Mouse (Mus musculus): Measurements from ENCODE around the gene Atp8a2. TPM values are rescaled to one million over a fixed set of nuclear protein-coding genes. Genes with fewer than 3 reads are reported as not detected.

Gene Atp8a2
- total RNA-seq, 1 experiment, result 0.62 TPM

DNA sequence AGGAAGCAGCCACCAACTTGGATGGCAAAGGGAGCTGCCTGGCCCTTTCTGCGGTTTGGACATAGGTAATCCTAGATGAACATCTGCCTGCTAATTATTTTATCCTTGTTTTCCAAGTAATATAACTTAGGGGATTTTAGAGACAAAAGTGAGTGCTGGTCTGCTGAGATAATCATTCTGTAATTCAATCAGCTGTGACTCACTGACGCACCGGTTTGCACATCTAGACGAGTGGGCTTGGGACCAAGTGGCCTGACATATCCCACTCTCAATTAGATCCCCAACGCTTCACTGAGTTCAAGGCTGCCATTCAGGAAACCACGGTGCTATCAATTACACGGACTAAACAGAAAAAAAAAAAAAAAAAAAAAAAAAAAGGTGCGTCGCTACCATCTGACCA is 236.0 kb downstream of the Atp8a2 start:
- Histone ChIP-seq H3K27ac (ENCODE audit: insufficient read depth, low read depth, low read length, poor library complexity, severe bottlenecking) (no peak overlapping the region), H3K4me3 (ENCODE audit: insufficient read depth in 1 of 2, low read depth in 1 of 2, low read length in 2 of 2, poor library complexity in 1 of 2, severe bottlenecking in 1 of 2) (no peak overlapping the region), H3K36me3 (ENCODE audit: control insufficient read depth, insufficient read depth, low read length, poor library complexity, severe bottlenecking) (no peaks in the 10 kb centered on the region), H3K9ac (ENCODE audit: insufficient read depth, low read depth, low read length, poor library complexity, severe bottlenecking) (no peak overlapping the region), H3K9me3 (ENCODE audit: control insufficient read depth, insufficient read depth, low read depth, low read length) (no peaks in the 10 kb centered on the region), H3K4me1 (ENCODE audit: control insufficient read depth in 2 of 2, insufficient read depth in 2 of 2, low read length in 2 of 2, poor library complexity in 1 of 2) (no peaks in the 10 kb centered on the region)
- TF ChIP-seq ZNF384 (IDR thresholded peaks at IDR 0.05; ENCODE audit: low read depth, low read length) (peak; percentile 36; the same call in 1 of the 2 replicates), ZC3H11A (IDR thresholded peaks at IDR 0.05; ENCODE audit: borderline replicate concordance, low read depth, low read length) (no peak)
- no peak for DNase-seq (ENCODE audit: low read depth, low spot score)
- in situ Hi-C loops (cut with MboI; ENCODE audit: low sequenced_read_pairs in 2 of 2, unreplicated experiment in 2 of 2), result no loop called here

DNA sequence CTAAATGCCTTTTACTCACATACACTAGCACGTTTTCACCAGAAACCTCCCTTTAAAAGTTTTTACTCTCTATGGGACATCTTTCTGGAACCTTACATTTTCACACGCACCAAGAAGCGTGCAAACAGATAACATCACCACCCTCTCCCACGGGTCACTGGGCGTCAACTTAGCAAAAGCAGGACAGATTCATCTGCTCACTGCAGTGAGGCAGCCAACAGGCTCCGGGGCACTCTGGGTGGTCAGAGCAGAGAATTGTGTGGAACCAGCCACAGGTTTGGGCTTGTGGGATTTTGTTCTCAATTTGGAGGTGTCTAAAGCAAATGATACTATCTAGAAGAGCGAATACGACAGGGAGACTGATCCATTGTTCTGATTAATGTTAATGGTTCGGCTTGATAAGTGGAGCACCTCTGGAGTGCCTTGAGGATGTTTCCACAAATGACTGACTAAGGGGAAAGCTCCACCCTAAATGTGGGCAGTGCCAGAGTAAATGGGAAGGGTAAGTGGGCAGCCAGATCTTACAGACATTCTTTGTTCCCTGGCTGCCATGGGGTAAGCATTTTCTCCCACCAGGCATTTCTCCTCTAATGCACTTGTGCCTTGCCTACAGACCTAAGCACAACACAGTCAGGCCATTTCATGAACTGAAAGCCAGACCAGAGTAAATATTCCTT is 236.6 kb downstream of the Atp8a2 start:
- Histone ChIP-seq H3K27ac (ENCODE audit: insufficient read depth, low read depth, low read length, poor library complexity, severe bottlenecking) (no peak overlapping the region), H3K9ac (ENCODE audit: insufficient read depth, low read depth, low read length, poor library complexity, severe bottlenecking) (no peak overlapping the region), H3K4me3 (ENCODE audit: insufficient read depth in 1 of 2, low read depth in 1 of 2, low read length in 2 of 2, poor library complexity in 1 of 2, severe bottlenecking in 1 of 2) (no peak overlapping the region), H3K4me1 (ENCODE audit: control insufficient read depth in 2 of 2, insufficient read depth in 2 of 2, low read length in 2 of 2, poor library complexity in 1 of 2) (no peaks in the 10 kb centered on the region), H3K9me3 (ENCODE audit: control insufficient read depth, insufficient read depth, low read depth, low read length) (no peaks in the 10 kb centered on the region), H3K36me3 (ENCODE audit: control insufficient read depth, insufficient read depth, low read length, poor library complexity, severe bottlenecking) (no peaks in the 10 kb centered on the region)
- no peak for TF ChIP-seq MAFK (IDR thresholded peaks at IDR 0.05; ENCODE audit: insufficient read depth, low read depth, low read length)
- TF ChIP-seq ZNF384 (IDR thresholded peaks at IDR 0.05; ENCODE audit: low read depth, low read length), result no peak
- TF ChIP-seq ZC3H11A (IDR thresholded peaks at IDR 0.05; ENCODE audit: borderline replicate concordance, low read depth, low read length), result no peak
- TF ChIP-seq HCFC1 (IDR thresholded peaks at IDR 0.05; ENCODE audit: borderline replicate concordance, insufficient read depth, low read length), result no peak
- TF ChIP-seq CHD2 (IDR thresholded peaks at IDR 0.05; ENCODE audit: low read depth, low read length), result no peak
- DNase-seq (ENCODE audit: low read depth, low spot score), result no peak
- in situ Hi-C loops (cut with MboI; ENCODE audit: low sequenced_read_pairs in 2 of 2, unreplicated experiment in 2 of 2), result no loop called here

DNA sequence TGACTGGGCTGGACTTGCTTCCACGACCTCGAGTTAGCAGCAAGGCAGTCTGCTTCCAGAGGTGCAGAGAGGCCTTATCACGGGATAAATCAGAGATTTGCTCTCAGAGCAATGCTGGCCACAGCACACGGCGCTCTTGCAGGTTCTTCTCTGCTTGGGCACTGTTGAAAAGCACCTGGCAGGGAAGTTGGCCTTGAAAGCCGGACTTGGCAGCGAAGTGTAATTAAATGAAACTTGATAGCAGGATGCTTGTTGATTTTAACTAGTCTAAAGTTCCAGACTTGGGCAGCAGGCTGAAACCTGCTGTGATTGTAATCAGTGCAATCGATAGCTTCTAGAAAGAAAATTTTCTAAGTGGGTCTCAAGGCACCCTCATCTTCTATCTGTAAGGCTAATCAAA is 237.3 kb downstream of the Atp8a2 start:
- H3K27ac ChIP-seq (ENCODE audit: insufficient read depth, low read depth, low read length, poor library complexity, severe bottlenecking), result no peak overlapping the region
- H3K4me3 ChIP-seq (ENCODE audit: insufficient read depth in 1 of 2, low read depth in 1 of 2, low read length in 2 of 2, poor library complexity in 1 of 2, severe bottlenecking in 1 of 2), result no peak overlapping the region
- no peak for DNase-seq (ENCODE audit: low read depth, low spot score)
- no peak overlapping the region for H3K9ac ChIP-seq (ENCODE audit: insufficient read depth, low read depth, low read length, poor library complexity, severe bottlenecking)
- no peaks in the 10 kb centered on the region for H3K4me1 ChIP-seq (ENCODE audit: control insufficient read depth in 2 of 2, insufficient read depth in 2 of 2, low read length in 2 of 2, poor library complexity in 1 of 2)
- H3K36me3 ChIP-seq (ENCODE audit: control insufficient read depth, insufficient read depth, low read length, poor library complexity, severe bottlenecking), result no peaks in the 10 kb centered on the region
- H3K9me3 ChIP-seq (ENCODE audit: control insufficient read depth, insufficient read depth, low read depth, low read length), result no peaks in the 10 kb centered on the region
- in situ Hi-C loops (cut with MboI; ENCODE audit: low sequenced_read_pairs in 2 of 2, unreplicated experiment in 2 of 2), result no loop called here
- TF ChIP-seq MAFK (IDR thresholded peaks at IDR 0.05; ENCODE audit: insufficient read depth, low read depth, low read length), result no peak
- TF ChIP-seq CHD2 (IDR thresholded peaks at IDR 0.05; ENCODE audit: low read depth, low read length), result no peak
- TF ChIP-seq HCFC1 (IDR thresholded peaks at IDR 0.05; ENCODE audit: borderline replicate concordance, insufficient read depth, low read length), result no peak
- no peak for TF ChIP-seq ZNF384 (IDR thresholded peaks at IDR 0.05; ENCODE audit: low read depth, low read length)
- no peak for TF ChIP-seq ZC3H11A (IDR thresholded peaks at IDR 0.05; ENCODE audit: borderline replicate concordance, low read depth, low read length)

DNA sequence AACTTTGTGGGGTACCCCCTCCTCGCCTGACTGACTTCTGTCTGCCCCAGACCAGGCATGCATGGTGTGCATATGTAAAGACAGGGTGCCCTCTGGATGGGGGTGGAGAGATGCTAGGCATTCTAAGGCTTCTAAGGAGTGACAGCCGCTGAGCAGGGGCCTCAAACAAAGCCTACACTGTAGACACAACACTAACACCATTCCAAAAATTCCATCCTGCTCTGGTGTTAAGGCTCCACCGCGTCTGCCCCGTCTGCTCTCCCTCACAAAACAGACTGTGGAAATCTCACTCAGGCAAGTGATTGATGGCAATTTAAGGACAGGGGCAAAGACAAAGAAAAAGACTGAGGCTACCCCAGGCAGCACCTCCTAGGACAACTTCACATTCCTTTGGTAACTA is 247.0 kb downstream of the Atp8a2 start:
- Histone ChIP-seq H3K36me3 (ENCODE audit: control insufficient read depth, insufficient read depth, low read length, poor library complexity, severe bottlenecking) (no peaks in the 10 kb centered on the region), H3K27ac (ENCODE audit: insufficient read depth, low read depth, low read length, poor library complexity, severe bottlenecking) (no peak overlapping the region)
- no peak for DNase-seq (ENCODE audit: low read depth, low spot score)

More for the DNA sequence above, 247.0 kb downstream of the Atp8a2 start:
- TF ChIP-seq MAFK (IDR thresholded peaks at IDR 0.05; ENCODE audit: insufficient read depth, low read depth, low read length), result no peak
- no peak for TF ChIP-seq ZC3H11A (IDR thresholded peaks at IDR 0.05; ENCODE audit: borderline replicate concordance, low read depth, low read length)
- no peak for TF ChIP-seq HCFC1 (IDR thresholded peaks at IDR 0.05; ENCODE audit: borderline replicate concordance, insufficient read depth, low read length)
- no peak for TF ChIP-seq CHD2 (IDR thresholded peaks at IDR 0.05; ENCODE audit: low read depth, low read length)
- TF ChIP-seq ZNF384 (IDR thresholded peaks at IDR 0.05; ENCODE audit: low read depth, low read length), result no peak
- no peaks in the 10 kb centered on the region for H3K4me1 ChIP-seq (ENCODE audit: control insufficient read depth in 2 of 2, insufficient read depth in 2 of 2, low read length in 2 of 2, poor library complexity in 1 of 2)
- no peak overlapping the region for H3K9ac ChIP-seq (ENCODE audit: insufficient read depth, low read depth, low read length, poor library complexity, severe bottlenecking)
- in situ Hi-C loops (cut with MboI; ENCODE audit: low sequenced_read_pairs in 2 of 2, unreplicated experiment in 2 of 2), result loop anchor here in 1 of 2 experiments (10.0 kb wide), 1 partner anchor 345 kb away; no protein-coding TSS in a partner anchor
- no peaks in the 10 kb centered on the region for H3K9me3 ChIP-seq (ENCODE audit: control insufficient read depth, insufficient read depth, low read depth, low read length)
- no peak overlapping the region for H3K4me3 ChIP-seq (ENCODE audit: insufficient read depth in 1 of 2, low read depth in 1 of 2, low read length in 2 of 2, poor library complexity in 1 of 2, severe bottlenecking in 1 of 2)
